Mouse (Mus musculus) G1E (cell line): ENCODE data around the gene Myo3b.

Experiments used
- CTCF ChIP-seq: IDR thresholded peaks from 2 replicates; pipeline ENCODE4 v1.5.1; 2012; ENCODE audit warnings: low read depth, low read length, inconsistent platforms, mixed read lengths
- GATA2 ChIP-seq: IDR thresholded peaks from 2 replicates; pipeline ENCODE4 v1.6.1; 2012; ENCODE audit warnings: low read depth, low read length, inconsistent platforms, borderline replicate concordance

- TF ChIP-seq CTCF (no peak), GATA2 (no peak)
Measured at GRCm38 (mm10) chr2:70397734-70398276, 358.9 kb downstream of the Myo3b start.
